ENCODE assay signal across 31 mouse cellular contexts in the genomic region with DNA sequence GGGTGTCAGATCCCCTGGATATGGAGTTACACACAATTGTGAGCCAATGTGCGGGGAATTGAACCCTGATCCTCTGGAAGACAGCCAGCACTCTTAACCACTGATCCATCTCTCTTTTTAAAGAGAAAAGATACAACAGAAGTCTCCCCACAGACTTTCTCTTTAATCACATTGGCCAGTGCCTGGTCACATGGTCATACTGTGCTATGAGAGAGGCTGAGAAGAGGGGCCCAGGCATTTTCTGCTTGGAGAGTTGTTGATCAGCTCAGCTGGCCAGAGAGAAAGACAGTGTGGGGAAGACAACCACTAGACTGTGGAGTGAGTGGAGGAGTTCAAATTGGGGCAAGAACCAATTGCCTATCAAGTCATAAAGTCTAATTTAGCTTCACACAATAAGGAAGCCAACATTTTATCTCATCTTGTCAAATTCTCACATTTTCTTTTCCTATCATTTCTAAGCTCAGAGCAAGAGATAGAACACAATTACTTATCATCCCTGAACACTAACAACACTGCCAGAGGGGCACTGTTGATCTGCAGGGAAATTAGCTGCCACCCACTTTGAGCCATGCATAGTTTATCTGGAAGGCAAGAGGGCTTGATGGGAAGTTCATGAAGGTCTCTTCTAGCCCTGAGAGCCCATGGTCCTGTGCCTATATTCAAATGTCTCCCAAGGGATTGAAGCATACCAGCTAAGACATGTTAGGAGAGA. TPM values are rescaled to one million over a fixed set of nuclear protein-coding genes. Genes with fewer than 3 reads are reported as not detected.
DNase-seq lines count a peak whose midpoint lies in the region; ATAC-seq lines count a peak whose summit lies in the region.
"Had no signal": no experiment of that assay in that cellular context is flagged by ENCODE, and none has a peak within 500 bp of the region (broad histone marks: within the 10 kb centered on the region; RNA-seq: fewer than 3 reads in every experiment).

No protein-coding gene starts in this region.

- ATAC-seq in liver, embryonic 12.5 days: peak; percentile 60; the same call in 1 of the 2 replicates
- peak; percentile 65 for ATAC-seq in liver, embryonic 13.5 days (ENCODE audit: low read depth)
- ATAC-seq in megakaryocyte progenitor cell, adult 5-6 weeks (replicated peaks; ENCODE audit: poor library complexity): peak; percentile 57; the same call in 1 of the 2 replicates
- ATAC-seq: activated CD4-positive, CD25-positive, alpha-beta regulatory T cell, adult 4 months; forebrain, embryonic 14.5 days; forebrain, postnatal 0 days; hindbrain, postnatal 0 days; inflammation-experienced regulatory T-cells, adult 6 months had no signal

- DNase-seq in liver: no peak
- DNase-seq in liver, embryonic 13.5 days: peak; percentile 10
- no peak for DNase-seq in frontal cortex, postnatal 25 days (ENCODE audit: low spot score in 2 of 2)
- no peak for DNase-seq in forebrain, embryonic 10.5 days (ENCODE audit: extremely low spot score, low spot score)
- no peak for DNase-seq in spleen, postnatal 10 days (ENCODE audit: low spot score in 2 of 2)
- DNase-seq: adrenal gland, adult 8-10 months; adrenal gland, postnatal 25 days; B cell, adult 2 months; cerebellum, adult 18-20 months; cerebellum, adult 9-10 months; cerebellum, postnatal 14 days; forebrain, postnatal 0 days; gastrocnemius, postnatal 10 days; gastrocnemius, postnatal 36 days; heart, postnatal 36 days had no signal

- H3K36me3 ChIP-seq in liver, embryonic 12.5 days: no peaks in the 10 kb centered on the region
- H3K36me3 ChIP-seq in liver, embryonic 13.5 days: no peaks in the 10 kb centered on the region
- H3K36me3 ChIP-seq in forebrain, embryonic 10.5 days (replicated peaks): no peaks in the 10 kb centered on the region

- no peak overlapping the region for H3K4me3 ChIP-seq in liver, embryonic 12.5 days
- no peak overlapping the region for H3K4me3 ChIP-seq in liver, embryonic 13.5 days (replicated peaks)
- H3K4me3 ChIP-seq in forebrain, embryonic 10.5 days: no peak overlapping the region

- H3K4me2 ChIP-seq in liver, embryonic 12.5 days: no peak overlapping the region
- no peak overlapping the region for H3K4me2 ChIP-seq in liver, embryonic 13.5 days
- H3K4me2 ChIP-seq: heart, embryonic 11.5 days; hindbrain, embryonic 14.5 days had no signal

- no peak overlapping the region for H3K27ac ChIP-seq in liver, embryonic 12.5 days
- H3K27ac ChIP-seq in liver, embryonic 13.5 days: no peak overlapping the region
- no peak overlapping the region for H3K27ac ChIP-seq in forebrain, embryonic 10.5 days
- H3K27ac ChIP-seq: hindbrain, embryonic 14.5 days; hindbrain, postnatal 0 days had no signal

- no peak overlapping the region for H3K9ac ChIP-seq in liver, embryonic 12.5 days
- no peak overlapping the region for H3K9ac ChIP-seq in liver, embryonic 13.5 days
- H3K9ac ChIP-seq: forebrain, postnatal 0 days; hindbrain, embryonic 14.5 days had no signal

- peaks cover 3% of the 10 kb centered on the region; the same call in 1 of the 2 replicates for H3K27me3 ChIP-seq in liver, embryonic 12.5 days (replicated peaks)
- H3K27me3 ChIP-seq in liver, embryonic 13.5 days: no peaks in the 10 kb centered on the region
- H3K27me3 ChIP-seq in forebrain, embryonic 10.5 days (ENCODE audit: poor library complexity, severe bottlenecking): no peaks in the 10 kb centered on the region

- peaks cover 6% of the 10 kb centered on the region; the same call in 1 of the 2 replicates for H3K4me1 ChIP-seq in liver, embryonic 12.5 days
- peaks cover 6% of the 10 kb centered on the region; the same call in 1 of the 2 replicates for H3K4me1 ChIP-seq in liver, embryonic 13.5 days (replicated peaks)
- H3K4me1 ChIP-seq in forebrain, embryonic 10.5 days: no peaks in the 10 kb centered on the region; the same call in 1 of the 2 replicates

- WGBS in liver, embryonic 12.5 days (ENCODE audit: insufficient replicate concordance): 60% methylated on average over 1 of the region's 1 CpGs
- 84% methylated on average over 1 of the region's 1 CpGs for WGBS in liver, embryonic 13.5 days (ENCODE audit: insufficient replicate concordance)
- WGBS in forebrain, embryonic 10.5 days: 97% methylated on average over 1 of the region's 1 CpGs

- no peaks in the 10 kb centered on the region for H3K9me3 ChIP-seq in liver, embryonic 12.5 days (replicated peaks)
- H3K9me3 ChIP-seq in liver, embryonic 13.5 days (replicated peaks): no peaks in the 10 kb centered on the region
- no peaks in the 10 kb centered on the region for H3K9me3 ChIP-seq in forebrain, embryonic 10.5 days

RNA-seq across cellular contexts. Expression of a gene that starts 13.3 kb away (rescaled TPM):
- polyA plus RNA-seq in liver, embryonic 12.5 days (2016; fragmentation: Nextera tagmentation; extraction: Ambion mirVana): not detected in 2 replicates
- polyA plus RNA-seq in liver, embryonic 13.5 days (2015; fragmentation: Nextera tagmentation; extraction: Ambion mirVana): not detected in 2 replicates
- 0.73 TPM in 1 of 2 replicates, not detected in the other for total RNA-seq in megakaryocyte progenitor cell, adult 5-6 weeks (2015)
- not detected in 2 replicates for total RNA-seq in megakaryocyte progenitor cell, adult 5-6 weeks (2017)
- not detected in 2 replicates for polyA plus RNA-seq in forebrain, embryonic 10.5 days (2016; fragmentation: Nextera tagmentation; extraction: Ambion mirVana)
- total RNA-seq: adrenal gland, adult 8-10 months; adrenal gland, postnatal 25 days; forebrain, postnatal 0 days; gastrocnemius, postnatal 10 days; gastrocnemius, postnatal 36 days; granulocyte monocyte progenitor cell, adult 5-6 weeks; heart, adult 8-10 months; heart, postnatal 36 days; hindbrain, postnatal 0 days had no signal
- polyA plus RNA-seq: activated CD4-positive, CD25-positive, alpha-beta regulatory T cell, adult 4 months; embryonic facial prominence, embryonic 11.5 days; forebrain, embryonic 11.5 days; forebrain, embryonic 14.5 days; forebrain, postnatal 0 days; frontal cortex, adult 2 months; heart, embryonic 11.5 days; heart, embryonic 14.5 days; heart, postnatal 0 days; hindbrain, embryonic 11.5 days; hindbrain, embryonic 14.5 days; hindbrain, postnatal 0 days; inflammation-experienced regulatory T-cells, adult 6 months had no signal
